Mouse (Mus musculus) kidney, postnatal 10 days (tissue): ENCODE data around the gene Nop10.
"Not testable (repeated sequence)": the region's sequence is repeated elsewhere in the genome, so short reads cannot be mapped to it uniquely, and the experiment has no call there.

Source experiments
- DNase-seq: peaks from one replicate; pipeline ENCODE4 v3.0.0; 2021; ENCODE audit warnings: mixed read lengths

Nop10 gene

DNA sequence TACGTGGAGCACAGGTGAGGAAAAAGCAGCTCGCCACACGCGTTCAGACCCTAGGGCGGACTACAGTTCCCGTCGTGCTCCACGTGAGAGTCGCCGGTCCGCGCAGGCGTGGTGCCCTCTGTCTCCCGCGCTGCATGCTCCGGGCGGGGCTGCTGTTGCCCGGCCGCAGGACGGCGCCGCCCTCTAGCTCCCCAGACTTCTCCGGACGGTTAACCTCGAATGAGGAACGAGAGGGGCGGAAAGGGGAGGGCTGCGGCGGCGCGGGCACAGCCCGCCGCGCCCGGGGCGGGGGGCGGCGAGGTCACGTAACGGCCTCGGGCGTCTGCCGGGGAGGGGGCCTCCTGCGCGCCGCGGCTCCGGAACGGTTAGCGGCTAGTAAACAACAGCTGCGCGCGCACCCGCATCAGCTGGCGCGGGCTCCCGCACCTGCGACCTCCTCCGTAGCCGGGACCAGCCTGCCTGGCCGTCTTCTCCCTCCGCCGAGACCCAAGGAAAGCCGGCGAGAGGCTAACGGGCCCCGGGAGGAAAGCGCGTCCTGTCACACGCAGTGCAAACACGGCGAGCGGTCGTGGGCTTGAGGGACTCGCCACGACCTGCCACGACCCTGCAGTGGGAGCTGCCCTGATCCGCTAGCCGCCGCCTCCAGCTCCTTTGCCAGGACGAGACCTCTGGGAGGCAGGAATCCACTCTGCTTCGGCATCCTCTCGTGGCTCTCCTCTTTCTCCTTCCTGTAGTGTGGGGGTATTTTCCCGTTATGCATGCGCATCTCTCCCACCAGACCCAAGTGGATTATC is 3.9 kb downstream of the Nop10 start, which contains the start of gene Slc12a6:
Gene Slc12a6 (plus strand): TSS at position 378 of the 794 bp plus-strand sequence.
- peak; percentile 96 for DNase-seq

- DNase-seq = peak; percentile 77
Measured at GRCm38 (mm10) chr2:112266242-112266592, 4.5 kb downstream of the Nop10 start, which contains the start of gene Gm21985. Gm21985 (plus strand) TSS chr2:112266314.

GRCm38 (mm10) chr2:112266780-112267179 is 5.1 kb downstream of the Nop10 start:
- peak; percentile 22 for DNase-seq

- DNase-seq = no peak
Measured at GRCm38 (mm10) chr2:112267547-112268269, 6.0 kb downstream of the Nop10 start.

DNA sequence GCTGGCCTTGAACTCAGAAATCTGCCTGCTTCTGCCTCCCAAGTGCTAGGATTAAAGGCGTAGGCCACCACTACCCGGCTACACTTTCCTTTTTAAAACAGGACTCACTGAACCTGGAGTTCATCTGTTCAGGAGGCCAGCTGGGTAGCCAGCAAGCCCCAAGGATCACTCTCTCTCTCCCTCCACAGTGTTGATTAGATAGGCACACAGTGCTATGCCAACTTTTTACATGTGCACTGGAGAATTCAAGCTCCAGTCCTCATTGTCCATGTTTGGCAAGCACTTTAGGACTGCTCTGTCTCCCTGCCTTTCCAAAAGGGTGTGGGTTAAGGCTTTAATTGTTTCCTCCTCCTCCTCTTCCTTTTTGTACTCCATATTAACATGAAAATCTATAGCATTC is 8.3 kb downstream of the Nop10 start:
- no peak for DNase-seq

DNA sequence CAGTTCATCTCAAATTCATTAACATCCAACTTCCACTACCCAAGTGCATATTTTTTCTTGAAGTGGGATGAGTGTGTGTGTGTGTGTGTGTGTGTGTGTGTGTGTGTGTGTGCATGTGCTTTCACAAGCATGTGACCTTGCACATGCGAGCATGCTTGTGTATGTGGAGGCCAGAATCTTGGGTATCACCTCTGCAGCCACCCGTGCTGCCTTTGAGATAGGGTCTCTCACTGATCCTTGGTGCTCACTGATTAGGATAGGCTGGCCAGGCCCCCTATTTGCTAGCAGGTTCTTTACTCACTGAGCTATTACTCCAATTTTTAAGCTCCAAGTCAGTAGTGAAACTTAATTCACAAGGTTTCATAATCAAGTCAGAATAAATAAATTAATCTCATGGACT is 11.2 kb downstream of the Nop10 start:
- DNase-seq = no peak

DNA sequence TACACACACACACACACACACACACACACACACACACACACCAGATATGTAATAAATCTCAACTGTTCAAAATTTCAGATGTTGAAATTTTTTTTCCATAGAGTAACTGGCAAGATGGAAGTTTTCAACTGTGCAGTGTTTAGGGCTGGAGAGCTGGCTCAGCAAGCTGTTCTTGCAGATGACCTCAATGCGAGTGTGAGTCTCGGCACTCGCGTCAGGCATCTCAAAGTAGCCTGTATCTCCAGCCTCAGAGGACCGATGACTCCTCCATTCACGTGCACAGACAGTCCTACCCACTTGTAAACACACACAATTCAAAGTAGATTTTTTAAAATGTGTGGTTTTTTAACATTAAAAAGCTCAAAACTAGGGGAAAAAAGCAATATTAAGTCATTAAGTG is 11.7 kb downstream of the Nop10 start:
- DNase-seq = no peak

- no peak for DNase-seq
Measured at GRCm38 (mm10) chr2:112276870-112277269, 15.1 kb downstream of the Nop10 start.

DNA sequence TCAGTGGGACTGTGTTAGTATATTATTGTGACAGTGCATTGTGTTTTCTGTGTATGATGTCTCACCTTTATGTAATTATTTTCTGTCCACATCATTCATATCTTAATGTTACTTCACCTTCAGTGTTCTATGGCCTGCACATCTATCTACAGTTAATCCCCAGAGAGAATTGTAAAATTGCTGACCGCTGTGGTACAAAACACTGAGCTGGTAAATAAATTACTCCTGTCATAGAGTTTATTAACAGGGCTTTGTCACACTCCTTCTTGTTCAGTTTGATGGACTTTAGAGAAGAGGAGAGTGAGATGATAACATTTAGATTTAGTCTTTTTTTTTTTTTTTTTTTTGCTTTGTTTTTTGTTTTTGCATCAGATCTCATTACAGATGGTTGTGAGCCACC is 21.1 kb downstream of the Nop10 start:
- DNase-seq = no peak

- peak; percentile 83 for DNase-seq
Measured at GRCm38 (mm10) chr2:112284363-112285030, 22.8 kb downstream of the Nop10 start.

DNA sequence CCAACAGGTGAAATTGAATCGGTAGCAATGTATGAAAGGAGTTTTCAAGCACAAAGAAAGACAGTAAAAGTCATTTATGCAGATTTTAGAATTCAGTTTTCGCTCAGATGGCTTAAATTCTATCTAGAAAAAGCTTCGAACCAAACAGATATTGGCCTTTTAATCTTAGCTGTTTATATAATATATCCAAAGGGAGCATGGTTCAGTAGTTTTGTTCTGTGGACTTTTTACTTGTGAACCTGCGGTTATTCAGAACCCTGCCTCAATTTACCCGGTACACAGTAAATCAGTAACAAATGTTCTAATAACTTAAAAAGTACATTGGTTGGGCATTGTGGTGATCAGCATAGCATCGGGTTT is 23.3 kb downstream of the Nop10 start:
- DNase-seq = no peak

DNA sequence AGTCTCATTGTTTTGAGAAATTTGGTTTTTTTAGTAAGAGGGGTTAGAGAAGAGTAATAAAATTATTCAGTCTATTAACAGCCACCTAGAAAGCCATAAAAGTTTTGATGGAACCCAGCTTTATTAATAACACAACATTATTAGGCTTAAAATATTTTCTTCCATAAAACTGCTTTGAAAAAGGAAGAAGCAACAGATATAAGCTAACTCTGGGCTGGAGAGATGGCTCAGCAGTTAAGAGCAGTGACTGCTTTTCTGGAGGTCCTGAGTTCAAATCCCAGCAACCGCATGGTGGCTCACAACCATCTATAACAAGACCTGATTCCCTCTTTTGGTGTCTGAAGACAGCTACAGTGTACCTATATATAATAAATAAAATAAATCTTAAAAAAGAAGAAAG is 24.3 kb downstream of the Nop10 start:
- DNase-seq = not testable (repeated sequence)

DNA sequence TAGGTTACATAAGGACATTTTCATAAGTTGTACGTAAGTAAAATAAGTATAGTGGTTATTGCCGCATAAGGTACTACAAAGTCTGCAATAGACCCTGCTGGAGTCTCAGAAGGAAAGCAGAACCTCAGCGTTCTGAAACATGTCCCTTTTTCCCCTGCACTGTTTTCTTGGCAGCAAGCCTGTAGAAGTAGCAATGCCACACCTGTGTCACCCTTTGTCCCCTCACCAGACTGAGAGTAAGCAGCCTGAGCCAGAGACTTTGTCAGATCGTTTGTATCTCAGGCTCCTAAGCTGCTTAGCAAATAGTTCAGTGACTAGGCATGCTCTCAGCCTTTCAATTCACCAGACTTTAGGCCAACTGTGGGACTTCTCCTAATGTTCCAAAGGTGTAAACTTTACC is 25.3 kb downstream of the Nop10 start:
- no peak for DNase-seq

DNA sequence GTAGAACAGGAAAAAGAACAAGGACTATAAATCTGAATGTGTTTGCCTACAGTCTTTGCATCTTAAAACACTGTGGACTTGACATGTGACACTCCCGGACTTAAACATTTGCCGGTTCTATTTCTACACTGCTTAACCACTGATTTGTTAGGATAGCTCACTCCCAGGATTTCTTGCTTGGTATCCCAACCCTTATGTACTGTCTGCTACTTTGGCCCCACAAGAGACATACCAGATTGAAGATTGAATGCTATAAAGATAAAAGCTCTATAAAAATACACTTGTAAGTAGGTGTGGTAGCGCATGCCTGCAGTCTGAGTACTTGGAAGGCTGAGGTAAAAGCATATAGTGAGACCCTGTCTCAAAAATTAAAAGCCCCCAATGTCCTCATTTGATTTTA is 27.8 kb downstream of the Nop10 start:
- DNase-seq = no peak

DNA sequence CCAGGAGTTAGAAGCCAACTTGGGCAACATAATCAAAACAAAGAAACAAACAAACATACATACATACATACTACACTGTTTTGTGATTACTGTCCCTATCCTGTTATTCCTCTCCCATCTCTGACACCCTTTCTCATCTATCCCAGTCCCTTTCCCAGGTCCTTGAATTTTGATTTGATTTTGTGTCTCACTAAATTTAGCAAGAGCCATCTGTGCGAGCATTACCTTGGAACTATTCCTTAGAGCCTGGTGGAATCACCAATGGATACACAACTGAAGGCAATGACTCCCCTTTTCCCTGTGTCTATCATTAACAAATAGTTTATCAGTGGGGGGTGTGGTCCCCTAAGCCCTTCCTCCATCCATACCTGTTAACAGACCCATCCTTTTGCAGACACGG is 31.1 kb downstream of the Nop10 start:
- no peak for DNase-seq

DNA sequence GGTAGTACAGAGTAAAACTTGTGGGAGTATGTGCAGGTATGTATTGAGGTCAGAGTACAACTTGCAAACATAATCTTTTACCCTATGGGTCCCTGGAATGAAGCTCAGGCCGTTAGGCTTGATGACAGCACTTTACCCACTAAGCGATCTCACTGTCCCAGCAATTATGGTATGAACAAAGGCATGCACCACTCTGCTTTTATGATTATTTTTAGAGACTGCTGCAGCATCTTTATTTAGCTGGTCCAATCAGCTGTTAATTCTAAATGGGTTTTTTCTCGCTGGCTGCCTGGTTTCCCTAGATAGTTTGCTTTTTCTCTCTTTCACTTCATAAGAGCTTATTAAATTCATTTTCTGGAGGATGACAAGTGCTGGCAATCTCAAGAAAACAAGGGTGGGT is 34.5 kb downstream of the Nop10 start:
- DNase-seq = no peak

DNA sequence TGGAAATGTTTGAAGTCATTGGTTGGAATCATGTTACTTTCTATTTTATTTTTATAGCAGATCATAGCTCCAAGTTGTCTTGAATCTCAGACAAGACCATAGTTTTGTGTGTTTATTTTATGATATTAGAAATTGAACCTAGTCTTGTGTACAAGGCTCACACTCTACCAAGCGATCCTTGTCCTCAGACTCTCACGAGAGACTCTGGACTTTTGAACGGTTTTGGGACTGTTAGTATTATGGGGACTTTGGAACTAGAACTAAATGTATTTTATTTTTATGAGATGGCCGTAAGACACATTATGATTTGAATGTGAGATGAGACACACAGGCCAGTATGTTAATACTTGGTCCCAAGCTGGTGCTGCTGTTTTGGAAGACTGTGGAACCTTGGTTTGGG is 36.5 kb downstream of the Nop10 start:
- no peak for DNase-seq

- no peak for DNase-seq
Measured at GRCm38 (mm10) chr2:112308671-112309070, 46.9 kb downstream of the Nop10 start.

GRCm38 (mm10) chr2:112309161-112309600 is 47.5 kb downstream of the Nop10 start:
- peak; percentile 21 for DNase-seq
